Mouse (Mus musculus): ENCODE results near the gene Emc7. TPM values are rescaled to one million over a fixed set of nuclear protein-coding genes. Genes with fewer than 3 reads are reported as not detected.

Emc7 gene
- total and polyA plus RNA-seq, 3 experiments, result 1.8 to 15.0 (median 11.9) TPM

- no peak for ATAC-seq (ENCODE audit: extremely low read depth, insufficient number of reproducible peaks, low FRiP score, poor library complexity, severe bottlenecking)
- Histone ChIP-seq H3K4me3 (ENCODE audit: low read depth, low read length) (no peak overlapping the region), H3K4me1 (ENCODE audit: insufficient read depth, low read depth, low read length) (peaks cover 3% of the 10 kb centered on the region; the same call in 1 of the 2 replicates), H3K36me3 (replicated peaks) (no peaks in the 10 kb centered on the region), H3K27me3 (ENCODE audit: insufficient read depth, low read length) (peaks cover 19% of the 10 kb centered on the region), H3K9me3 (replicated peaks) (no peaks in the 10 kb centered on the region)
- no peak for DNase-seq (ENCODE audit: low spot score)
- TF ChIP-seq GATA1 (IDR thresholded peaks at IDR 0.05; ENCODE audit: borderline replicate concordance, low read length) (no peak), POLR2AphosphoS5 (IDR thresholded peaks at IDR 0.05; ENCODE audit: insufficient replicate concordance, low read depth, low read length) (no peak), GATA2 (IDR thresholded peaks at IDR 0.05; ENCODE audit: borderline replicate concordance, low read depth, low read length) (no peak), CTCF (IDR thresholded peaks at IDR 0.05; ENCODE audit: low read depth, low read length) (no peak), TAL1 (conservative IDR thresholded peaks at IDR 0.05; ENCODE audit: low read depth, low read length) (no peak)
Measured at GRCm38 (mm10) chr2:112482533-112483333, 27.9 kb downstream of the Emc7 start.

DNA sequence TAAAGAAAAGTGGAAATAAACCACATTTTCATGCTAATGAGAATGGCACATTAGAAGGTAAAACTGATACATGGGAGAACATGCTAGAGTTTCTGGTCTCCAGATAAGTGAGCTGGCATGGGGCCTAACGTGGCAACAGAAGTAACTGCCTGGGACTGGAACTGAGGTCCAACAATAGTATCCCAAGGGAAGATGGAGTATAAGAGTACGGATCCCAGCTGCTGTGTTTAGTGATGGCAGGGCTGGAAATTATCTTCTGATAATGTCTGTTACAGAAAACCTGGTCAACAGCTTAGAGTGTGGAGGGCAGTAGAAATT is 28.5 kb downstream of the Emc7 start:
- Histone ChIP-seq H3K36me3 (replicated peaks) (no peaks in the 10 kb centered on the region), H3K4me1 (ENCODE audit: insufficient read depth, low read depth, low read length) (peaks cover 3% of the 10 kb centered on the region; the same call in 1 of the 2 replicates), H3K4me3 (ENCODE audit: low read depth, low read length) (no peak overlapping the region), H3K27me3 (ENCODE audit: insufficient read depth, low read length) (peaks cover 19% of the 10 kb centered on the region), H3K9me3 (replicated peaks) (no peaks in the 10 kb centered on the region)
- no peak for DNase-seq (ENCODE audit: low spot score)
- ATAC-seq (ENCODE audit: extremely low read depth, insufficient number of reproducible peaks, low FRiP score, poor library complexity, severe bottlenecking), result no peak
- TF ChIP-seq CTCF (IDR thresholded peaks at IDR 0.05; ENCODE audit: low read depth, low read length), result no peak

DNA sequence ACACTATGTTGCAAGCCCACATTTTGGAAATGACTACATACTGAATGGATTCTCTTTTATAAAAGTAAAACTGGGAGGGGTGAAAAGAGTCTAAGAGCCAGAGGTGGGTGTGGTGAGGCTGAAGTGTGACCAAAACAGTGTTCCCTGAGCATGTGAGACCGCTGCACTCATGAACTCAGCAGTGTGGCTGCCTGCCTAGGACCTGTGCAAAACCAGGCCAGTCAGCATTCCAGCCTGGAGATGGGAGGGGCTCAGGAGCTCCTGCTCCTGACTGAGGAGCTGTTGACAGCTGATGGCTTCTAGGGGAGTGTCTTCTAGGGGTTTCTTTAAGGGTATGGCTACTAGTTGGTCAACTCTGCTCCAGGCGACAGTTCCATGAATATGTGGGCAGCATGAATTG is 30.1 kb downstream of the Emc7 start:
- no peak overlapping the region for H3K4me3 ChIP-seq (ENCODE audit: low read depth, low read length)
- no peaks in the 10 kb centered on the region for H3K36me3 ChIP-seq (replicated peaks)
- no peaks in the 10 kb centered on the region for H3K9me3 ChIP-seq (replicated peaks)
- ATAC-seq (ENCODE audit: extremely low read depth, insufficient number of reproducible peaks, low FRiP score, poor library complexity, severe bottlenecking) (no peak), DNase-seq (ENCODE audit: low spot score) (no peak)
- H3K27me3 ChIP-seq (ENCODE audit: insufficient read depth, low read length), result peaks cover 19% of the 10 kb centered on the region
- TF ChIP-seq POLR2AphosphoS5 (IDR thresholded peaks at IDR 0.05; ENCODE audit: insufficient replicate concordance, low read depth, low read length), result no peak
- TF ChIP-seq GATA1 (IDR thresholded peaks at IDR 0.05; ENCODE audit: borderline replicate concordance, low read length), result no peak
- TF ChIP-seq CTCF (IDR thresholded peaks at IDR 0.05; ENCODE audit: low read depth, low read length), result no peak
- TF ChIP-seq GATA2 (IDR thresholded peaks at IDR 0.05; ENCODE audit: borderline replicate concordance, low read depth, low read length), result no peak
- peaks cover 3% of the 10 kb centered on the region; the same call in 1 of the 2 replicates for H3K4me1 ChIP-seq (ENCODE audit: insufficient read depth, low read depth, low read length)

GRCm38 (mm10) chr2:112490483-112491196 is 35.8 kb downstream of the Emc7 start:
- Histone ChIP-seq H3K27me3 (ENCODE audit: insufficient read depth, low read length) (peaks cover 8% of the 10 kb centered on the region; the same call in 1 of the 2 replicates), H3K36me3 (replicated peaks) (no peaks in the 10 kb centered on the region), H3K4me3 (ENCODE audit: low read depth, low read length) (no peak overlapping the region), H3K4me1 (ENCODE audit: insufficient read depth, low read depth, low read length) (peaks cover 26% of the 10 kb centered on the region), H3K9me3 (replicated peaks) (no peaks in the 10 kb centered on the region)
- no peak for DNase-seq (ENCODE audit: low spot score)
- ATAC-seq (ENCODE audit: extremely low read depth, insufficient number of reproducible peaks, low FRiP score, poor library complexity, severe bottlenecking), result no peak
- TF ChIP-seq CTCF (IDR thresholded peaks at IDR 0.05; ENCODE audit: low read depth, low read length) (no peak), TAL1 (conservative IDR thresholded peaks at IDR 0.05; ENCODE audit: low read depth, low read length) (no peak), GATA2 (IDR thresholded peaks at IDR 0.05; ENCODE audit: borderline replicate concordance, low read depth, low read length) (no peak), POLR2AphosphoS5 (IDR thresholded peaks at IDR 0.05; ENCODE audit: insufficient replicate concordance, low read depth, low read length) (no peak), GATA1 (IDR thresholded peaks at IDR 0.05; ENCODE audit: borderline replicate concordance, low read length) (no peak)

DNA sequence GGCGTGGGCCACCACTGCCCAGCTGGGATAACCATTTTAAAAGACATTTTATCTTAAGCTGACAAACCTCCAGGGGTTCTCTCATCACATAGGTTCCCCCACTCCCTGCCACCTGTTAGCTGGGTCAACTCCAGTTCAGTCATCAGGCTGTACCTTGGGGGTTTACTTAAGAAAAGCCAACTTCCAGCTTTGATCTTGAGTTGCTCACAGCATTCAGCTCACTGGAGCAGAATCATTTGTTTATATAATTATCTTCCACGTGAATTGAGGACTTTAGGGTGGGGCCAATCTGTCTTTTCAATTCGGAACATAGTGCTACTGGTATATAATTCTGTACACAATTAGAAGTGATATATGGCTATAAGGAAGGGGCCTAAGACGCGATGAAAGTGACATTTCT is 36.8 kb downstream of the Emc7 start:
- Histone ChIP-seq H3K4me1 (ENCODE audit: insufficient read depth, low read depth, low read length) (peaks cover 31% of the 10 kb centered on the region), H3K27me3 (ENCODE audit: insufficient read depth, low read length) (no peaks in the 10 kb centered on the region), H3K9me3 (replicated peaks) (no peaks in the 10 kb centered on the region), H3K4me3 (ENCODE audit: low read depth, low read length) (no peak overlapping the region), H3K36me3 (replicated peaks) (no peaks in the 10 kb centered on the region)
- ATAC-seq (ENCODE audit: extremely low read depth, insufficient number of reproducible peaks, low FRiP score, poor library complexity, severe bottlenecking), result no peak
- no peak for DNase-seq (ENCODE audit: low spot score)
- TF ChIP-seq TAL1 (conservative IDR thresholded peaks at IDR 0.05; ENCODE audit: low read depth, low read length) (no peak), GATA1 (IDR thresholded peaks at IDR 0.05; ENCODE audit: borderline replicate concordance, low read length) (no peak), POLR2AphosphoS5 (IDR thresholded peaks at IDR 0.05; ENCODE audit: insufficient replicate concordance, low read depth, low read length) (no peak), CTCF (IDR thresholded peaks at IDR 0.05; ENCODE audit: low read depth, low read length) (no peak), GATA2 (IDR thresholded peaks at IDR 0.05; ENCODE audit: borderline replicate concordance, low read depth, low read length) (no peak)

- no peaks in the 10 kb centered on the region for H3K27me3 ChIP-seq (ENCODE audit: insufficient read depth, low read length)
- peak overlapping the region; percentile 78 for H3K4me3 ChIP-seq (ENCODE audit: low read depth, low read length)
- peaks cover 4% of the 10 kb centered on the region for H3K36me3 ChIP-seq (replicated peaks)
- DNase-seq (ENCODE audit: low spot score) (no peak), ATAC-seq (ENCODE audit: extremely low read depth, insufficient number of reproducible peaks, low FRiP score, poor library complexity, severe bottlenecking) (0 out of 2 replicates have a peak, but pooled peaks have one; percentile 15)
- peaks cover 36% of the 10 kb centered on the region for H3K4me1 ChIP-seq (ENCODE audit: insufficient read depth, low read depth, low read length)
- TF ChIP-seq CTCF (IDR thresholded peaks at IDR 0.05; ENCODE audit: low read depth, low read length), result no peak
- TF ChIP-seq TAL1 (conservative IDR thresholded peaks at IDR 0.05; ENCODE audit: low read depth, low read length), result no peak
- TF ChIP-seq GATA2 (IDR thresholded peaks at IDR 0.05; ENCODE audit: borderline replicate concordance, low read depth, low read length), result no peak
- TF ChIP-seq POLR2AphosphoS5 (IDR thresholded peaks at IDR 0.05; ENCODE audit: insufficient replicate concordance, low read depth, low read length), result no peak
- no peak for TF ChIP-seq GATA1 (IDR thresholded peaks at IDR 0.05; ENCODE audit: borderline replicate concordance, low read length)
- no peaks in the 10 kb centered on the region for H3K9me3 ChIP-seq (replicated peaks)
Measured at GRCm38 (mm10) chr2:112492431-112492855, 37.6 kb downstream of the Emc7 start.
